Mouse (Mus musculus) gastrocnemius, adult 2 months (tissue): Measurements from ENCODE around the gene Olfr1197. TPM values are rescaled to one million over a fixed set of nuclear protein-coding genes. Genes with fewer than 3 reads are reported as not detected.

Experiments
- DNase-seq: peaks from one replicate; pipeline ENCODE4 v3.0.0; 2022
- H3K27ac ChIP-seq: fragments of 200-600 bp; 2 replicates; pipeline ENCODE4 v1.8.1; 2022; ENCODE audit warnings: mild to moderate bottlenecking
- H3K4me3 ChIP-seq: fragments of 200-600 bp; 2 replicates; pipeline ENCODE4 v1.8.1; 2022; ENCODE audit warnings: mild to moderate bottlenecking, moderate library complexity
- CTCF ChIP-seq: fragments of 200-600 bp; IDR thresholded peaks from 2 replicates; pipeline ENCODE4 v1.8.1; 2022; ENCODE audit warnings: antibody characterized with exemption, mild to moderate bottlenecking, moderate library complexity
- intact Hi-C: fragments of 180-260 bp; cut with DNase I; formaldehyde crosslinking; loops from one replicate; pipeline ENCODE4 v1.15.1; 2025
- long read RNA-seq, 2 experiments: library from polyadenylated mRNA; stranded (forward); transcript quantifications; one replicate each; pipeline ENCODE4 v2.0.0; 2021
- total RNA-seq, 2 experiments: library from RNA; stranded (reverse); gene quantifications; 2 replicates each; pipeline ENCODE4 v1.2.3; 2021

Gene Olfr1197
- not detected for total RNA-seq
- long read RNA-seq, experiment 1, result 0 reads
- long read RNA-seq, experiment 2, result 0 reads

- intact Hi-C loops, result no loop called here
- no peak for DNase-seq
- no peak within 1 kb of the TSS for H3K27ac ChIP-seq
- no peak for TF ChIP-seq CTCF
- no peak within 1 kb of the TSS for H3K4me3 ChIP-seq
Measured at GRCm38 (mm10) chr2:88732266-88732665, at the start of gene Olfr1197. TSS of gene Olfr1197 (minus strand) at chr2:88732366.

GRCm38 (mm10) chr2:88770388-88770787 lies 38.2 kb upstream of the Olfr1197 start, which contains the start of gene Olfr1200:
TSS of gene Olfr1200 (minus strand) at chr2:88770488.
- H3K27ac ChIP-seq, result no peak within 1 kb of the TSS
- no peak for TF ChIP-seq CTCF
- no peak within 1 kb of the TSS for H3K4me3 ChIP-seq
- no peak for DNase-seq
- intact Hi-C loops, result no loop called here

- H3K27ac ChIP-seq, result no peak within 1 kb of the TSS
- TF ChIP-seq CTCF, result no peak
- intact Hi-C loops, result no loop called here
- H3K4me3 ChIP-seq, result no peak within 1 kb of the TSS
- DNase-seq, result no peak
Measured at GRCm38 (mm10) chr2:88760369-88760768, 28.2 kb upstream of the Olfr1197 start, which contains the start of gene Olfr1199. TSS of gene Olfr1199 (minus strand) at chr2:88760469.

- DNase-seq, result no peak
- intact Hi-C loops, result no loop called here
- TF ChIP-seq CTCF, result no peak
- Histone ChIP-seq H3K4me3 (no peak within 1 kb of the TSS), H3K27ac (no peak within 1 kb of the TSS)
Measured at GRCm38 (mm10) chr2:88751270-88751669, 19.1 kb upstream of the Olfr1197 start, which contains the start of gene Olfr1198. TSS of gene Olfr1198 (minus strand) at chr2:88751370.

GRCm38 (mm10) chr2:88743379-88743778 lies 11.2 kb upstream of the Olfr1197 start:
- H3K4me3 ChIP-seq, result no peak overlapping the region
- no peak for TF ChIP-seq CTCF
- intact Hi-C loops, result no loop called here
- no peak for DNase-seq
- H3K27ac ChIP-seq, result no peak overlapping the region

- no peak for DNase-seq
- Histone ChIP-seq H3K27ac (no peak within 1 kb of the TSS), H3K4me3 (no peak within 1 kb of the TSS)
- no peak for TF ChIP-seq CTCF
- intact Hi-C loops, result no loop called here
Measured at GRCm38 (mm10) chr2:88704497-88704896, 27.7 kb downstream of the Olfr1197 start, which contains the start of gene Olfr1196. TSS of gene Olfr1196 (minus strand) at chr2:88704597.

GRCm38 (mm10) chr2:88689087-88689486 lies 43.1 kb downstream of the Olfr1197 start, which contains the start of gene Olfr1195:
TSS of gene Olfr1195 (minus strand) at chr2:88689187.
- TF ChIP-seq CTCF, result no peak
- no peak within 1 kb of the TSS for H3K27ac ChIP-seq
- DNase-seq, result no peak
- H3K4me3 ChIP-seq, result no peak within 1 kb of the TSS
- intact Hi-C loops, result no loop called here

Other genes starting within 250 kb of the Olfr1197 start
- gene Olfr1184, start 248.8 kb downstream of the Olfr1197 start, total RNA-seq, result not detected
- gene Olfr1185-ps1, start 239.0 kb downstream of the Olfr1197 start, total RNA-seq, result not detected
- gene Olfr1186, start 213.8 kb downstream of the Olfr1197 start, total RNA-seq, result not detected
- gene Olfr1188, start 175.4 kb downstream of the Olfr1197 start, total RNA-seq, result not detected
- not detected for gene Olfr1189, start 145.9 kb downstream of the Olfr1197 start, total RNA-seq
- not detected for gene Olfr1191-ps1, start 91.8 kb downstream of the Olfr1197 start, total RNA-seq
- gene Olfr1192-ps1, start 83.9 kb downstream of the Olfr1197 start, total RNA-seq, result not detected
- not detected for gene Olfr1193, start 56.7 kb downstream of the Olfr1197 start, total RNA-seq
- gene Olfr1195, start 43.2 kb downstream of the Olfr1197 start, total RNA-seq, result not detected
- not detected for gene Olfr1196, start 27.8 kb downstream of the Olfr1197 start, total RNA-seq
- not detected for gene Olfr1198, start 19.0 kb upstream of the Olfr1197 start, total RNA-seq
- gene Olfr1199, start 28.1 kb upstream of the Olfr1197 start, total RNA-seq, result not detected
- gene Olfr1200, start 38.1 kb upstream of the Olfr1197 start, total RNA-seq, result not detected
- not detected for gene Olfr1201, start 60.7 kb upstream of the Olfr1197 start, total RNA-seq
- not detected for gene Olfr1202, start 82.1 kb upstream of the Olfr1197 start, total RNA-seq
- gene Olfr1205, start 97.4 kb upstream of the Olfr1197 start, total RNA-seq, result not detected
- gene Olfr1204, start 116.9 kb upstream of the Olfr1197 start, total RNA-seq, result not detected
- not detected for gene Olfr1206, start 130.9 kb upstream of the Olfr1197 start, total RNA-seq
- gene Olfr1208, start 169.9 kb upstream of the Olfr1197 start, total RNA-seq, result not detected
- not detected for gene Olfr1209, start 182.8 kb upstream of the Olfr1197 start, total RNA-seq
- not detected for gene Olfr1211, start 205.7 kb upstream of the Olfr1197 start, total RNA-seq
- not detected for gene Olfr1212, start 221.6 kb upstream of the Olfr1197 start, total RNA-seq
- not detected for gene Gm13762, start 247.9 kb upstream of the Olfr1197 start, total RNA-seq